Mouse (Mus musculus) right cerebral cortex, adult 18-20 months (tissue): ENCODE data around the gene Unc5c.

Experiments used
- DNase-seq: peaks from one replicate; pipeline ENCODE4 v3.0.0; 2022; ENCODE audit warnings: mixed read lengths

Gene Unc5c

DNA sequence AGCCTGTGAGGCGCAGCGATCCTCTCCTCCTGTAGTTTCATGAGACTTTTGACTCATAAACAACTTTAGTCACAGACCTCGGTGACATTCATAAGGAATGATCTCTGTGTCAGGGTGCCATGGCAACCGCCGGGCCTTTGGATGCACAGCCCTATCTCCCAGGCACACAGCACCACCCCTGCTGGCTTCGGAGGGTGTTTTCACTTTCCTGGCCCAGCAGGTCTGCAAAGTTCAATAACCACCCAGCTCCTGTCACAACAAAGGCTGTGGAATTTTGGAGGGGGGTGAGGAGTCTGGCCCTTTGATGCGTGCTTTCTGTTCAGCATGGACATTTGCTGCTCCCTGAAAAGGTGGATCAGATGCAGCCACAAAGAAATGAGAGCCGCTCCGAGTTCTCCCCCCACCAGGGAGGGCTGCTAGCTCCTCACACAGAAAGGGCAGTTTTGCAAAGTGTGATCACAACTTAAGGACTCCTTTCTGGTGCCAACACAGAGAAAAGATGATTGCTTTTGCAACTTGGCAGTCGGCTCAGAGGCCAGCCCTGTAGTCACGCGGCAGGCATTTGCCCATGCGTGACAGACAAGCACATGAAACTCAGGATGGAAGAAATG lies 354.4 kb downstream of the Unc5c start:
- peak; percentile 31 for DNase-seq

DNA sequence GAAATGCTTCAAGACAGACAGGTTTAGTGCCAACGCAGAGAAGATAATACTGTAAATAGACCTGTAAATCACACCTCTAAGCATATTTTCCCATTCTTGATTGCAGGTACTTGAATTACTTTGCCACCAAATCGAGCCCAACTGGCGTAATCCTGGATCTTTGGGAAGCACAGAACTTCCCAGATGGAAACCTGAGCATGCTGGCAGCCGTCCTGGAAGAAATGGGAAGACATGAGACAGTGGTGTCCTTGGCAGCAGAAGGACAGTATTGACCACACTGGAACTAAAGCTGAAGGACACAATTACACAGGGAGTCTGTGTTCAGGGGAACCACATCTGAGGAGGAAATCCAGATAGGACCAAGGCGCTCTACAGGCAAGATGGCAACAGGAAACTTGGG lies 363.3 kb downstream of the Unc5c start:
- DNase-seq = no peak

DNA sequence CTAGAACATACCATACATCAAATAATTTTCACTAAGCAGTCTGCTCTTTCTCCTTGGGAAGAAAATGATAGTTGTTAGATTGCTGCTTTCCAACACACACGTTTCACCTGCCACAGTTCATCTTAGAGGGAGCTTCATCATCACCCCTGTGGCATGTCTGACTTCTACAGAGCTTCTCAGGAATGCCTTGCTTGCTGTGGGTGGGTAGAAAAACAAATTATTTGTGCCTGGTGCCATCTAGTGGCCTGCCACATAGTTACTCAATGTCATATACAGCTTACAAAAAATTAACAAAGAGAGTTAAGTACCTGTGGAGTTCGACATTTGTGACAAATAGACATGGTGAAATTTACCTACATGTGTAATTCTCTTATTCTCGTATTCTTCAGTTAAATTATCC lies 366.1 kb downstream of the Unc5c start:
- DNase-seq = peak; percentile 68

DNA sequence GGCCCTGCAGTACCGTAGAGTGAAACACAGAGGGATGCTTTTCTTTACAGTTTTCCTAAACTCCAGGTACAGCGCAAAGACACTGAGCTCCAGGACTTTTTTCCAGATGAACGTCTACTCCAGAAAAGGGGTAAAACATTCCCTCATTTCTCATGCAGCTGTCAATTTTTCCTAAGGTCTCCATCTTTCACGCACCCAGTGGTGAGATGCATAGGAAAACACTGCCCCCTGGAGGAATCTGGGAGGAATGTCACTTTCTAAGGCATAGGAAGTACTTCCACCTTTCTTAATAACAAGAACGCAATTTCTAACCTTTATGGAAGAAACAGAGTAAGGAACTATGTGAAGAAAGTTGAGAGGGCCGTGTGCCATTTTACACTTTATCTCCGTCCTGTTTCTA lies 373.8 kb downstream of the Unc5c start:
- peak; percentile 41 for DNase-seq

DNA sequence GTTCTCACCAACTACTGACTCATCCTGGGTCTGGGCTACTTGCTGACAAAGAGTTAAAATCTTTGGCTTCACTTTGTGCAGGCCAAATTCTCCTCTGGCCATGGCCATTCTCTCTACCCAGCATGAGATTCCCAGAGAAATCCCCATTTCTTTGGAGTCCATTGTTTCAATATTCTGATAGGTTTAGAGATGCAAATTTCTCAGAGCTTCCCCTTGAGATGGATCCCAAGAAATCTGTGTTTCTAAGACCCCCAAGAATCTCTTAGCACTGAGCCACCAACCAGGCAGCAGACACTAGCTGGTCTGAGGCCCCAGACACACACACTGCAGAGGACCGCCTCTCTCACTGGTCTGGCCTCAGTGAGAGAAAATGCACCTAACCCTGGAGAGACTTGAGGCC lies 384.2 kb downstream of the Unc5c start:
- no peak for DNase-seq

DNA sequence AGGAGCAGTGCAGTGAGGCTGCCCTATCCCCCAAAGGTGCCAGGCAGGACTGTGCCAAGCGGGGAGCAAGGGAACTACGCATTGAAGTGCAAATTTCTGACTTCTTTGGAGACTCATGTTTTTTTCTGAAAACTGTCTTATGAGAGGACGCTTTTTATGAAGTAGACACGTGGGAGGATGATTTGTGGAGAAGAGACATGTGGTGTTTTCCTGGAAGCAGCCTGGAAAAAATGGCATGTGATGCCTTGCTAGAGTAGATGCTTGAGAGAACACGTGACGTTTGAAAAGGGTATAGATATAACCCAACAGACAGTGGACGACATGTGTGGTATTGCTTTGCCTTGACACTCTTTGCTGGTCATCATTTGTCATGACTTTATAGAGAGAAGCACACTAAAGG lies 385.1 kb downstream of the Unc5c start:
- peak; percentile 16 for DNase-seq

DNA sequence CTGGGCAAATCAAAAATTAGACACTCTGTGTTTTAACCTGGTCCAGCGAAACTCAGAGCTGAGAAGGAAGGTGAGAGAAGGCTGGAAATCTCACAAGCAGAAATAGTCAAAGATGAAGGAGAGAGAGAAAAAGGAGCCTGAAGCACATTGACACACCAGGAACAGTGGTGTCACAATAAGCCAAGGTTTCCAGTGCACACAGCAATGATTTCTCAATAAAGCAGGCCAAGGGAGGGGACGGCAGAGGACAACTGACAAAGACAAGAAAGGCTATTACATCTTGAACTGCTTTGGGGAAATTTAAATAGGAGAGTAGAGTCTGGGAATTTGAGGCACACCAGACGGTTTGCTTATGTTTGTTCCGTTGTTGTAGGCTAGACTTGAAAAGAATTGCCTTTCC lies 389.3 kb downstream of the Unc5c start:
- DNase-seq = no peak

DNA sequence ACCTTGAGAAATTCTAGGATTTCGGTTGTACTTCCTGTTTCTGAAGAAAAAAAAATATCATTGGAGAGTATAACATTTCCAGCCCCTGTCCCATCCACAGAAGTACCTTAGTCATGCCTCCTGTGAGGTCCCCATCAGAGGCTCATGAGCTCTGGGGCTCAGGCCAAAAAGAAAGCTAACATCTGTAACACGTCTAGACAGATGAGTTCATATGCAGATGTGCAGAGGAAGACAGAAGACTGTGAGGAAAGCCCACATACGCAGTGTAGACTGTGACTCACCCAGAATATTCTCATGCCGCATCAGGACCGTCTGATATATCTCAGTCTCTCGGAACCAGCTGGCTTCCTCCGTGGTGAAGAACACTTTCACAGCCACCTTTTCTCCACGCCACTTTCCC lies 392.1 kb downstream of the Unc5c start:
- no peak for DNase-seq

DNA sequence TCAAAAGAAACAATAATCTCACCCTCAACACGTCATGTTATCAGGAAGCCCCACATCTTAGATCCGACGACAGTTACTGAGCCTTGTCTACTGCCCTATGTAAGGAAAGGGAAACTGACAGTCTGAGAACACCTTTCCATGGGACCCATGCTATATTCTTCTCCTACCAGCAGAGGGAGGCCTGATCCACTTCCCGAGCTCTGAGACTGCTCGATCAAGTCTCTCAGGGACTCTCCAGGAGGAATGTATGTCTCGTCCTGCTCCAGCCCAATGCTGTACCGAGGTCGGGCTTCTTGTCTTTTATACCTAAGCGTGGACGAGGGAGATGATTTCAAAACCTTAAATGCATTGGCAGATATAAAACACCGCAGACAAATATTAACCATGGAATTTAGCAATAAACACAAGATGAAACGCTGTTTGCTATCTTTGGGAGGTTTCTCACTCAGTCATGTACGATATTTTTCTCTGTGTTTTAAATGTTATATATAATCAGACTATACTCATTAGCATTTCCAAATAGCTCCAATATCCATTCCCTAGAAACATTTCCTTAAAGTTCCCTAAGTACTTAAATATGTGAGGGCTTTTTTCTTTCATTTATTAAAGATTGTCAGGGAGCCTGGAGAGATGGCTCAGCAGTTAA lies 397.9 kb downstream of the Unc5c start:
- peak; percentile 70 for DNase-seq

DNA sequence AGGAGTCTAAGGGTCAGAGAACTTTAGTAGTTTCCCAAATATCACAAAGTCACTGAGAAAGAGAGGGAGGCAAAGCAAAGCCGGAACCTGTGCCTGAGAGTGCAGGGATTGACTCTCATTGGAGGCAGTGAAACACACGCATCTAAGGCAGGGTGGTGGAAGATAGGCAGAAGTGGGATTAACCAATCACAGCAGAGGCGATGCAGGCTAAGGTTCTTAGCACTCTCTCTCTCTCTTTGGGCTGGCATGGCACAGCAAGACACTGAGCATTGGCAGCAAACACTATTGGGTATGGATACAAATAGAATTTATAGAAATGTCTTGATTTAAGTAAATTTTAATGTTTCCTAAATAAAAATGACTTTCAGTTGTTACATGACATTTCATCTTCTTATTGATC lies 406.8 kb downstream of the Unc5c start:
- no peak for DNase-seq

DNA sequence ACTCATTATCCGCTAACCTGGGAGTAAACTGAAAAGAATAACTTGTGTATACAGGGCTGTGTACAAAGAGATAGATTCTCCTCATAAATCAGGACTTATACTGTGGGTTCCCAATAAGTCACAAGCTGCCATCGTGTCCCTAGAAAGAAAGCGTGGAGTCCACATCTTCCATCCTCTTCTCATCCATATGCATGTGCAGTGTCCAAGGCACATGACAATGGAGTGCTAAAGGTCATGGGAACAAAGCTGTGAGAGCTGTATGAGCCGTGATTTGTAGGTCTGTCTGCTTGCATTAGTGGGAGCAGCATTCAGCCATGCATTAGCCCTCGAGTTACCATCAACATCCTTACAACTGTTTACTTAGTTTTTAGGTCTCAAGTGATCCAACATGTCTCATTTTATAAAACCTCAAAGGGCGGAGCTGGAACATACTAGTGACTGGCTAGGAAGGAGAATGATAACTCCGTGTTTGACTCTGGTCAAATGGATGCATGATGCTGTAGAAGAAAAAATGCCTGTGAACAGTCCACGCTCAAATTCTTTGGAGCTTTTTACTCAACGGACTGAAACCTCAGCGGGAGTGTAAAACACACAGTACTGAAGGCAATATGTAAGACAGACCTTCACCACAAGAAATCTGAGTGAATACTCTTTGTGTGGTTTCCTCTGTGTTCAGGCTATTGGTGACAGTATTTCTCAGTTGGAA lies 407.5 kb downstream of the Unc5c start:
- no peak for DNase-seq

DNA sequence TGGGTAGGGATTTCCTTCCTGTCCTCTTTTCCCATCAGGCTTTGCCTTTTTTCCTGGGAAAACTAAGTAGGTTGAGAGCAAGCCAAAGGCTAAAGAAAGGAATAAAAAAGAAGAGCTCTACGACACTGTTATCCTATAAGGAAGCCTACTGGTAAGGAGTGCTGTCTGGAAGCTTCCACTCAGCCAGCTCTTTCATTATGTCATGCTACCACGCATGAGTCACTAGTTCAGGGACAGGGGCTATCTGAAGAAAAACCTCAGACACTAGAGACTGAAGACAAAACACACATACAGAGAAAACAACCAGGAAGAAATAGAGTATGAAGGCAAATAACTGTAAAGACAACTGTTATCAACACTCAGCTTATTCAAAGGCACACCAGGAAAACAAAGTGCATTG lies 417.5 kb downstream of the Unc5c start:
- no peak for DNase-seq

DNA sequence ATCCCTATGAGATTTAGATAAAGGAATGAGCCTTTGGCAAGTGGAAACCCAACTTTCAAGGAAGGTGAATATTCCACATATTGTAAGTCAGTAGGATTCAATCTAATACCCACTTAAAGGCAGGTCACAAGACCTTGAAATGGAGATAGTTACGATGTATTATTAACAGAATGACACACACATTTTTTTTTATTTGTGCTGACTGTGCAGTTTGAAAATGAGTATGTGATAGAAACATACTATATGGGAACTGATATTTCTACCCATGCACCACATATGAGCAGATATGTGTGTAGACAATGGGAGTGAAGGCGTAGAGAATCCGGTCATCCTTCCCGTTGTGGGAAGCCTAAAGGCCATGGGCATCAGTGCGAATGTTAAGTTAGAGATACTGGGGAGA lies 419.2 kb downstream of the Unc5c start:
- no peak for DNase-seq
